Mouse (Mus musculus): ENCODE results near the gene Ldb2.

Ldb2 gene

GRCm38 (mm10) chr5:44538000-44538395, 261.5 kb downstream of the Ldb2 start:
- DNase-seq, result no peak

- no peak for DNase-seq
Observed at GRCm38 (mm10) chr5:44537316-44537999, 262.0 kb downstream of the Ldb2 start.

- no peak for DNase-seq
Observed at GRCm38 (mm10) chr5:44529466-44529865, 270.0 kb downstream of the Ldb2 start.

- no peak for DNase-seq
Observed at GRCm38 (mm10) chr5:44529001-44529400, 270.5 kb downstream of the Ldb2 start.

- DNase-seq, result no peak
Observed at GRCm38 (mm10) chr5:44505221-44505620, 294.3 kb downstream of the Ldb2 start.

GRCm38 (mm10) chr5:44504786-44505185, 294.7 kb downstream of the Ldb2 start:
- no peak for DNase-seq

GRCm38 (mm10) chr5:44498229-44498628, 301.3 kb downstream of the Ldb2 start:
- no peak for DNase-seq

- no peak for DNase-seq
Observed at GRCm38 (mm10) chr5:44496854-44497253, 302.6 kb downstream of the Ldb2 start.

GRCm38 (mm10) chr5:44495092-44495491, 304.4 kb downstream of the Ldb2 start:
- no peak for DNase-seq

GRCm38 (mm10) chr5:44494133-44494532, 305.3 kb downstream of the Ldb2 start:
- no peak for DNase-seq

GRCm38 (mm10) chr5:44491526-44491925, 308.0 kb downstream of the Ldb2 start:
- no peak for DNase-seq

- DNase-seq, result no peak
Observed at GRCm38 (mm10) chr5:44490462-44490861, 309.0 kb downstream of the Ldb2 start.

- DNase-seq, result no peak
Observed at GRCm38 (mm10) chr5:44483426-44484106, 315.9 kb downstream of the Ldb2 start.

GRCm38 (mm10) chr5:44481406-44481805, 318.1 kb downstream of the Ldb2 start:
- no peak for DNase-seq

- DNase-seq, result no peak
Observed at GRCm38 (mm10) chr5:44476356-44476755, 323.1 kb downstream of the Ldb2 start.

- DNase-seq, result no peak
Observed at GRCm38 (mm10) chr5:44475543-44475942, 323.9 kb downstream of the Ldb2 start.

GRCm38 (mm10) chr5:44473857-44474762, 325.4 kb downstream of the Ldb2 start:
- no peak for DNase-seq

GRCm38 (mm10) chr5:44465238-44465637, 334.2 kb downstream of the Ldb2 start:
- DNase-seq, result no peak

Measured in thymus, postnatal 25 days (tissue).